8 mouse cellular contexts compared by ENCODE assay signal in genomic region chr8:84284608-84285063, GRCm38 (mm10). TPM values are rescaled to one million over a fixed set of nuclear protein-coding genes. Genes with fewer than 3 reads are reported as not detected.
A peak's percentile ranks its signal among the peaks of the same experiment; 100 is the strongest.
DNase-seq lines count a peak whose midpoint lies in the region; TF ChIP-seq lines count a peak whose summit lies in the region.

No protein-coding gene starts in this region.

- no peaks in the 10 kb centered on the region for H3K27me3 ChIP-seq in small intestine, adult 2 months (ENCODE audit: control insufficient read depth, insufficient read depth, low read length)

- no peaks in the 10 kb centered on the region for H3K36me3 ChIP-seq in small intestine, adult 2 months (ENCODE audit: control insufficient read depth, insufficient read depth, low read length)

- 23% methylated on average over 9 of the region's 9 CpGs for WGBS in small intestine, adult 2 months

- peak overlapping the region; percentile 58 for H3K27ac ChIP-seq in small intestine, adult 2 months (ENCODE audit: insufficient read depth, low read depth, low read length)

- peak; percentile 12 for DNase-seq in gastrocnemius, adult 18-20 months (ENCODE audit: low spot score)
- DNase-seq in gastrocnemius, adult 8-10 months (ENCODE audit: low spot score in 2 of 2): no peak
- peak; percentile 78 for DNase-seq in ES-CJ7 (ENCODE audit: low read depth, low spot score)
- peak; percentile 93 for DNase-seq in heart, adult 11 months
- DNase-seq in kidney, postnatal 25 days: peak; percentile 8 to 26
- no peak for DNase-seq in urinary bladder, postnatal 36 days (ENCODE audit: low spot score in 2 of 2)
- no peak for DNase-seq in adrenal gland, adult 2 months

- no peaks in the 10 kb centered on the region for H3K4me1 ChIP-seq in small intestine, adult 2 months (ENCODE audit: control insufficient read depth, insufficient read depth, insufficient read length, low read length)

- no peak for TF ChIP-seq CTCF in small intestine, adult 2 months (IDR thresholded peaks at IDR 0.05; ENCODE audit: extremely low read depth, insufficient read length, insufficient replicate concordance, low read depth, low read length)

- peak overlapping the region; percentile 39 for H3K4me3 ChIP-seq in small intestine, adult 2 months (ENCODE audit: low read depth, low read length)

- no peak for TF ChIP-seq POLR2A in small intestine, adult 2 months (IDR thresholded peaks at IDR 0.05; ENCODE audit: low read depth, low read length)

RNA-seq across cellular contexts. Expression of gene Ccdc130, which starts 14.5 kb away (rescaled TPM):
- total RNA-seq in gastrocnemius, adult 18-20 months (2021): 1 to 10 TPM; 7.3 to 9.4 TPM
- total RNA-seq in gastrocnemius, adult 8-10 months (2022): 1 to 10 TPM; 4.7 to 8.2 (median 5.8) TPM
- polyA plus RNA-seq in small intestine, adult 2 months (2012; rRNA removed): 11.9 and 37.3 TPM in 2 replicates
- total RNA-seq in adrenal gland, adult 2 months (2021): 10 to 100 TPM; 19.3 to 25.8 TPM
- 15.9 and 16.5 TPM in 2 replicates for polyA plus RNA-seq in adrenal gland, adult 2 months (2012; rRNA removed)

RNA-seq across cellular contexts. Expression of gene Mri1, which starts 27.5 kb away (rescaled TPM):
- 10 to 100 TPM; 13.8 to 19.7 TPM for total RNA-seq in gastrocnemius, adult 18-20 months (2021)
- 10 to 100 TPM; 13.3 to 18.8 (median 16.4) TPM for total RNA-seq in gastrocnemius, adult 8-10 months (2022)
- polyA plus RNA-seq in small intestine, adult 2 months (2012; rRNA removed): 66.7 and 76.0 TPM in 2 replicates
- 10 to 100 TPM; 27.9 to 38.1 TPM for total RNA-seq in adrenal gland, adult 2 months (2021)
- 239 and 243 TPM in 2 replicates for polyA plus RNA-seq in adrenal gland, adult 2 months (2012; rRNA removed)

RNA-seq across cellular contexts. Expression of gene D8Ertd738e, which starts 35.1 kb away (rescaled TPM):
- 100 to 1,000 TPM; 185 to 187 TPM for total RNA-seq in gastrocnemius, adult 18-20 months (2021)
- 100 to 1,000 TPM; 142 to 179 (median 152) TPM for total RNA-seq in gastrocnemius, adult 8-10 months (2022)
- polyA plus RNA-seq in small intestine, adult 2 months (2012; rRNA removed): 46.2 and 63.5 TPM in 2 replicates
- 100 to 1,000 TPM; 268 to 291 TPM for total RNA-seq in adrenal gland, adult 2 months (2021)
- 58.8 and 67.3 TPM in 2 replicates for polyA plus RNA-seq in adrenal gland, adult 2 months (2012; rRNA removed)

RNA-seq across cellular contexts. Expression of gene Zswim4, which starts 47.8 kb away (rescaled TPM):
- 1 to 10 TPM; 6.6 to 7.2 TPM for total RNA-seq in gastrocnemius, adult 18-20 months (2021)
- total RNA-seq in gastrocnemius, adult 8-10 months (2022): 1 to 10 TPM; 6.8 to 7.9 (median 7.0) TPM
- 8.1 and 30.0 TPM in 2 replicates for polyA plus RNA-seq in small intestine, adult 2 months (2012; rRNA removed)
- 10 to 100 TPM; 31.4 to 55.6 TPM for total RNA-seq in adrenal gland, adult 2 months (2021)
- polyA plus RNA-seq in adrenal gland, adult 2 months (2012; rRNA removed): 66.3 and 76.1 TPM in 2 replicates

Comparison
In these comparisons a context has a peak if more than half of its experiments do, and no peak if none do; other contexts are left out.
1. DNase-seq: peak in gastrocnemius, adult 18-20 months (single experiment), ES-CJ7 (single experiment), heart, adult 11 months (single experiment) and kidney, postnatal 25 days (2 of 2); none in gastrocnemius, adult 8-10 months (0 of 2), urinary bladder, postnatal 36 days (0 of 2) and adrenal gland, adult 2 months (single experiment).